ENCODE assay signal across 16 mouse cellular contexts in genomic region chr11:107812429-107812828, GRCm38 (mm10). TPM values are rescaled to one million over a fixed set of nuclear protein-coding genes. Genes with fewer than 3 reads are reported as not detected.
DNase-seq lines count a peak whose midpoint lies in the region; ATAC-seq lines count a peak whose summit lies in the region.
"Had no signal": no experiment of that assay in that cellular context is flagged by ENCODE, and none has a peak within 500 bp of the region (broad histone marks: within the 10 kb centered on the region; RNA-seq: fewer than 3 reads in every experiment).

No protein-coding gene starts in this region.

- H3K36me3 ChIP-seq in hindbrain, embryonic 14.5 days (replicated peaks; ENCODE audit: control insufficient read depth, insufficient read depth), result no peaks in the 10 kb centered on the region
- no peaks in the 10 kb centered on the region for H3K36me3 ChIP-seq in hindbrain, embryonic 10.5 days
- H3K36me3 ChIP-seq in midbrain, embryonic 14.5 days (ENCODE audit: control insufficient read depth, insufficient read depth, low read length), result no peaks in the 10 kb centered on the region
- no peaks in the 10 kb centered on the region for H3K36me3 ChIP-seq in midbrain, embryonic 10.5 days
- no peaks in the 10 kb centered on the region for H3K36me3 ChIP-seq in midbrain, embryonic 16.5 days (ENCODE audit: control insufficient read depth, insufficient read depth, low read length)
- no peaks in the 10 kb centered on the region for H3K36me3 ChIP-seq in neural tube, embryonic 15.5 days
- H3K36me3 ChIP-seq in limb, embryonic 10.5 days, result no peaks in the 10 kb centered on the region
- H3K36me3 ChIP-seq: embryonic facial prominence, embryonic 13.5 days; forebrain, embryonic 12.5 days; heart, embryonic 10.5 days had no signal

- no peaks in the 10 kb centered on the region for H3K9me3 ChIP-seq in hindbrain, embryonic 14.5 days (ENCODE audit: control insufficient read depth, low read length)
- H3K9me3 ChIP-seq in hindbrain, embryonic 10.5 days, result no peaks in the 10 kb centered on the region
- no peaks in the 10 kb centered on the region for H3K9me3 ChIP-seq in midbrain, embryonic 14.5 days (ENCODE audit: control insufficient read depth, low read length)
- H3K9me3 ChIP-seq in midbrain, embryonic 10.5 days (replicated peaks), result no peaks in the 10 kb centered on the region
- H3K9me3 ChIP-seq in midbrain, embryonic 16.5 days (replicated peaks; ENCODE audit: control insufficient read depth, low read length, poor library complexity, severe bottlenecking), result no peaks in the 10 kb centered on the region
- H3K9me3 ChIP-seq in neural tube, embryonic 15.5 days (replicated peaks), result no peaks in the 10 kb centered on the region
- H3K9me3 ChIP-seq in limb, embryonic 10.5 days (replicated peaks), result no peaks in the 10 kb centered on the region
- H3K9me3 ChIP-seq: embryonic facial prominence, embryonic 13.5 days; forebrain, embryonic 12.5 days; heart, embryonic 10.5 days had no signal

- no peak for DNase-seq in hindbrain, embryonic 14.5 days (ENCODE audit: low spot score)
- DNase-seq in hindbrain, embryonic 10.5 days (ENCODE audit: low spot score), result no peak
- peak; percentile 26 for DNase-seq in midbrain, embryonic 14.5 days
- no peak for DNase-seq in midbrain, embryonic 10.5 days (ENCODE audit: low spot score)
- no peak for DNase-seq in limb, embryonic 10.5 days (ENCODE audit: low spot score)
- no peak for DNase-seq in lung, postnatal 10 days
- DNase-seq: cerebellum, adult 11-12 months; cerebellum, adult 9-10 months; gastrocnemius, postnatal 10 days; heart, postnatal 10 days had no signal

- H3K27ac ChIP-seq in hindbrain, embryonic 14.5 days, result peak overlapping the region; percentile 71; the same call in 1 of the 2 replicates
- H3K27ac ChIP-seq in hindbrain, embryonic 10.5 days, result no peak overlapping the region
- H3K27ac ChIP-seq in midbrain, embryonic 14.5 days (replicated peaks; ENCODE audit: low read depth, low read length), result 0 out of 2 replicates have a peak overlapping the region, but pooled peaks have one; percentile 53
- no peak overlapping the region for H3K27ac ChIP-seq in midbrain, embryonic 10.5 days (replicated peaks)
- H3K27ac ChIP-seq in midbrain, embryonic 16.5 days (ENCODE audit: low read length), result peak overlapping the region; percentile 53; the same call in 1 of the 2 replicates
- peak overlapping the region; percentile 60 for H3K27ac ChIP-seq in neural tube, embryonic 15.5 days (replicated peaks)
- no peak overlapping the region for H3K27ac ChIP-seq in limb, embryonic 10.5 days
- H3K27ac ChIP-seq: embryonic facial prominence, embryonic 13.5 days; forebrain, embryonic 12.5 days; heart, embryonic 10.5 days had no signal

- peak overlapping the region; percentile 26 for H3K4me2 ChIP-seq in hindbrain, embryonic 14.5 days (replicated peaks)
- peak overlapping the region; percentile 39; the same call in 1 of the 2 replicates for H3K4me2 ChIP-seq in midbrain, embryonic 14.5 days (ENCODE audit: low read length)
- H3K4me2 ChIP-seq in midbrain, embryonic 16.5 days (ENCODE audit: low read length), result peak overlapping the region; percentile 53; the same call in 1 of the 2 replicates
- H3K4me2 ChIP-seq in neural tube, embryonic 15.5 days, result peak overlapping the region; percentile 46

- peaks cover 18% of the 10 kb centered on the region for H3K4me1 ChIP-seq in hindbrain, embryonic 14.5 days (replicated peaks; ENCODE audit: control insufficient read depth, insufficient read depth, low read length)
- H3K4me1 ChIP-seq in hindbrain, embryonic 10.5 days (replicated peaks), result peaks cover 20% of the 10 kb centered on the region
- H3K4me1 ChIP-seq in midbrain, embryonic 14.5 days (ENCODE audit: control insufficient read depth, insufficient read depth, low read length), result peaks cover 17% of the 10 kb centered on the region
- peaks cover 22% of the 10 kb centered on the region for H3K4me1 ChIP-seq in midbrain, embryonic 10.5 days
- H3K4me1 ChIP-seq in midbrain, embryonic 16.5 days (ENCODE audit: control insufficient read depth, insufficient read depth, low read length), result peaks cover 18% of the 10 kb centered on the region
- H3K4me1 ChIP-seq in neural tube, embryonic 15.5 days, result peaks cover 30% of the 10 kb centered on the region
- peaks cover 16% of the 10 kb centered on the region; the same call in 1 of the 2 replicates for H3K4me1 ChIP-seq in limb, embryonic 10.5 days
- H3K4me1 ChIP-seq: embryonic facial prominence, embryonic 13.5 days; heart, embryonic 10.5 days had no signal

- H3K9ac ChIP-seq in hindbrain, embryonic 14.5 days, result no peak overlapping the region
- H3K9ac ChIP-seq in midbrain, embryonic 14.5 days (replicated peaks; ENCODE audit: low read length), result no peak overlapping the region
- peak overlapping the region; percentile 39; the same call in 1 of the 2 replicates for H3K9ac ChIP-seq in midbrain, embryonic 16.5 days (ENCODE audit: low read depth, low read length)
- H3K9ac ChIP-seq in neural tube, embryonic 15.5 days (replicated peaks), result no peak overlapping the region
- H3K9ac ChIP-seq: embryonic facial prominence, embryonic 13.5 days; forebrain, embryonic 12.5 days had no signal

- no peaks in the 10 kb centered on the region for H3K27me3 ChIP-seq in hindbrain, embryonic 14.5 days (ENCODE audit: control insufficient read depth, insufficient read depth, low read length)
- peaks cover 17% of the 10 kb centered on the region for H3K27me3 ChIP-seq in hindbrain, embryonic 10.5 days (ENCODE audit: insufficient read depth, poor library complexity, severe bottlenecking)
- no peaks in the 10 kb centered on the region for H3K27me3 ChIP-seq in midbrain, embryonic 14.5 days (ENCODE audit: control insufficient read depth, insufficient read depth, low read length)
- peaks cover 30% of the 10 kb centered on the region for H3K27me3 ChIP-seq in midbrain, embryonic 10.5 days (ENCODE audit: low read depth, poor library complexity, severe bottlenecking)
- no peaks in the 10 kb centered on the region for H3K27me3 ChIP-seq in midbrain, embryonic 16.5 days (ENCODE audit: control insufficient read depth, insufficient read depth, low read depth, low read length)
- 0 out of 2 replicates have a peak, but pooled peaks cover 4% of the 10 kb centered on the region for H3K27me3 ChIP-seq in neural tube, embryonic 15.5 days (replicated peaks)
- H3K27me3 ChIP-seq in limb, embryonic 10.5 days (ENCODE audit: low read depth, poor library complexity, severe bottlenecking), result peaks cover 60% of the 10 kb centered on the region

- ATAC-seq in hindbrain, embryonic 14.5 days (ENCODE audit: low FRiP score), result no peak
- no peak for ATAC-seq in midbrain, embryonic 14.5 days (ENCODE audit: low FRiP score, low TSS enrichment)
- no peak for ATAC-seq in midbrain, embryonic 16.5 days
- peak; percentile 53; the same call in 1 of the 2 replicates for ATAC-seq in neural tube, embryonic 15.5 days (ENCODE audit: low FRiP score)
- ATAC-seq: forebrain, embryonic 16.5 days had no signal

- 28% methylated on average over 4 of the region's 4 CpGs for WGBS in hindbrain, embryonic 14.5 days
- 57% methylated on average over 4 of the region's 4 CpGs for WGBS in hindbrain, embryonic 10.5 days
- WGBS in midbrain, embryonic 14.5 days, result 26% methylated on average over 4 of the region's 4 CpGs
- 56% methylated on average over 4 of the region's 4 CpGs for WGBS in midbrain, embryonic 10.5 days
- 27% methylated on average over 4 of the region's 4 CpGs for WGBS in midbrain, embryonic 16.5 days
- 16% methylated on average over 4 of the region's 4 CpGs for WGBS in neural tube, embryonic 15.5 days
- 31% methylated on average over 4 of the region's 4 CpGs for WGBS in limb, embryonic 10.5 days

- no peak overlapping the region for H3K4me3 ChIP-seq in hindbrain, embryonic 14.5 days (replicated peaks; ENCODE audit: low read length)
- no peak overlapping the region for H3K4me3 ChIP-seq in hindbrain, embryonic 10.5 days
- no peak overlapping the region for H3K4me3 ChIP-seq in midbrain, embryonic 14.5 days (replicated peaks; ENCODE audit: low read depth, low read length)
- H3K4me3 ChIP-seq in midbrain, embryonic 10.5 days, result no peak overlapping the region
- H3K4me3 ChIP-seq in midbrain, embryonic 16.5 days (ENCODE audit: low read depth, low read length), result no peak overlapping the region
- no peak overlapping the region for H3K4me3 ChIP-seq in neural tube, embryonic 15.5 days (replicated peaks)
- H3K4me3 ChIP-seq in limb, embryonic 10.5 days, result no peak overlapping the region
- H3K4me3 ChIP-seq: embryonic facial prominence, embryonic 13.5 days; forebrain, embryonic 12.5 days; heart, embryonic 10.5 days had no signal

RNA-seq across cellular contexts. Expression of gene Cacng4, which starts 18.1 kb away (rescaled TPM):
- polyA plus RNA-seq in hindbrain, embryonic 14.5 days (2014; fragmentation: Nextera tagmentation; extraction: Ambion mirVana), result 58.2 and 63.1 TPM in 2 replicates
- polyA plus RNA-seq in hindbrain, embryonic 10.5 days (2016; fragmentation: Nextera tagmentation; extraction: Ambion mirVana), result 8.9 and 15.7 TPM in 2 replicates
- polyA plus RNA-seq in midbrain, embryonic 14.5 days (2014; fragmentation: Nextera tagmentation; extraction: Ambion mirVana), result 66.4 and 80.5 TPM in 2 replicates
- polyA plus RNA-seq in midbrain, embryonic 10.5 days (2016; fragmentation: Nextera tagmentation; extraction: Ambion mirVana), result 8.9 and 14.3 TPM in 2 replicates
- 52.0 and 52.1 TPM in 2 replicates for polyA plus RNA-seq in midbrain, embryonic 16.5 days (2015; fragmentation: Nextera tagmentation; extraction: Ambion mirVana)
- 43.2 and 52.5 TPM in 2 replicates for polyA plus RNA-seq in neural tube, embryonic 15.5 days (2015; fragmentation: Nextera tagmentation; extraction: Ambion mirVana)
- polyA plus RNA-seq in limb, embryonic 10.5 days (2016; fragmentation: Nextera tagmentation; extraction: Ambion mirVana), result 0.41 and 1.1 TPM in 2 replicates

Comparison
In these comparisons a context has a peak if more than half of its experiments do, and no peak if none do; other contexts are left out.
1. H3K27ac ChIP-seq: peak in hindbrain, embryonic 14.5 days (single experiment), midbrain, embryonic 14.5 days (single experiment), midbrain, embryonic 16.5 days (single experiment) and neural tube, embryonic 15.5 days (single experiment); none in hindbrain, embryonic 10.5 days (single experiment), midbrain, embryonic 10.5 days (single experiment) and limb, embryonic 10.5 days (single experiment).
2. Peak in every context shown above with its lines, with median percentiles within 50 percentile points of each other: H3K4me2 ChIP-seq.